8 mouse cellular contexts compared by ENCODE assay signal in the genomic region with DNA sequence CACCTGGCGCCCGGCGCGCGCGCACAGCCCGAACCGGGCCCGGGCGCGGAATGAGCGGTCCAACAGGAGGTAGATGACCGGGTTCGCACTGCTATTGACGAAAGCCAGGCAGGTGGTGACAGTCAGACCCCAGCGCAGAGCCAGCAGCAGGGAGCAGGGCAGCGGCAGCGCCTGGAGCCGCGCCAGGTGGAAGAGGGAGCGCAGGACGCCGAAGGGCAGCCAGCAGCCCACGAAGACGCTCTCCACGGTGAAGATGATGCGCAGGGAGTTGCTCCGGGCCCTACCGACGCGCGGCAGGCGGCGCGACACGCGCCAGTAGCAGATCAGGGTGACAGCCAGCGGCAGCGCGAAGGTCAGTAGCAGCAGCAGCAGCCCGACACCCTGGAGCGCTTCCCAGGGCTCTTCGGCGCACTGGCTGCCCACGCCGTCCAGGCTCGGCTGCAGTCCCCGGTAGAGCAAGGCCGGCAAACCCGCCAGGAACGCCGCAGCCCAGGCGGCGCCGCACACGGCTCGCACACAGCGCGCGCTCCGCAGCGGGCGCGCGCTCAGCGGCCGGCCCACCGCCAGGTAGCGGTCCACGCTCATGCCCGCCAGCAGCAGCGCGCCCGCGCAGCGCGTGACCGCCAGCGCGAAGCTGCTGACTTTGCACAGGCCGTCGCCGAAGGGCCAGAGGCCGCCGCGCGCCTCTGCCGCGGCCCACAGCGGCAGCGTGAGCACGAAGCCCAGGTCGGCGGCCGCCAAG. TPM values are rescaled to one million over a fixed set of nuclear protein-coding genes. Genes with fewer than 3 reads are reported as not detected.
DNase-seq lines count a peak whose midpoint lies in the region; ATAC-seq lines count a peak whose summit lies in the region.
"Had no signal": no experiment of that assay in that cellular context is flagged by ENCODE, and none has a peak within 500 bp of the region (broad histone marks: within the 10 kb centered on the region; RNA-seq: fewer than 3 reads in every experiment).

No protein-coding gene starts in this region.

- H3K27ac ChIP-seq in intestine, embryonic 14.5 days (ENCODE audit: low read depth), result no peak overlapping the region
- H3K27ac ChIP-seq in midbrain, embryonic 12.5 days (replicated peaks), result no peak overlapping the region

- peaks cover 61% of the 10 kb centered on the region for H3K27me3 ChIP-seq in intestine, embryonic 14.5 days (replicated peaks; ENCODE audit: control insufficient read depth, insufficient read depth, low read length)
- peaks cover 91% of the 10 kb centered on the region for H3K27me3 ChIP-seq in midbrain, embryonic 12.5 days
- H3K27me3 ChIP-seq in splenic B cell, adult 2 months (ENCODE audit: control insufficient read depth, insufficient read depth, low read length, poor library complexity, severe bottlenecking), result no peaks in the 10 kb centered on the region; the same call in 1 of the 2 replicates

- H3K4me2 ChIP-seq in intestine, embryonic 14.5 days (ENCODE audit: low read length), result peak overlapping the region; percentile 88
- H3K4me2 ChIP-seq in midbrain, embryonic 12.5 days (replicated peaks), result peak overlapping the region; percentile 91

- WGBS in intestine, embryonic 14.5 days, result under 1% methylated on average over 88 of the region's 95 CpGs
- under 1% methylated on average over 94 of the region's 95 CpGs for WGBS in midbrain, embryonic 12.5 days

- H3K9me3 ChIP-seq in intestine, embryonic 14.5 days (ENCODE audit: control insufficient read depth, low read length), result no peaks in the 10 kb centered on the region
- no peaks in the 10 kb centered on the region for H3K9me3 ChIP-seq in midbrain, embryonic 12.5 days

- peak overlapping the region; percentile 40 for H3K9ac ChIP-seq in intestine, embryonic 14.5 days (ENCODE audit: low read length)
- H3K9ac ChIP-seq in midbrain, embryonic 12.5 days (replicated peaks), result peak overlapping the region; percentile 59

- H3K36me3 ChIP-seq in intestine, embryonic 14.5 days (ENCODE audit: control insufficient read depth, insufficient read depth, low read length), result no peaks in the 10 kb centered on the region
- no peaks in the 10 kb centered on the region for H3K36me3 ChIP-seq in midbrain, embryonic 12.5 days
- H3K36me3 ChIP-seq in splenic B cell, adult 2 months (ENCODE audit: control insufficient read depth, insufficient read depth, low read length, poor library complexity, severe bottlenecking), result no peaks in the 10 kb centered on the region

- ATAC-seq in intestine, embryonic 14.5 days (replicated peaks; ENCODE audit: low FRiP score, low TSS enrichment, low read depth), result peak; percentile 72
- peak; percentile 80 for ATAC-seq in midbrain, embryonic 12.5 days (ENCODE audit: low FRiP score, low read depth)

- DNase-seq in adrenal gland, postnatal 14 days, result peak; percentile 72
- DNase-seq in embryo, embryonic 10.5 days (ENCODE audit: low spot score), result peak; percentile 60
- DNase-seq in gastrocnemius, postnatal 25 days, result peak; percentile 81
- peak; percentile 72 for DNase-seq in intestine, embryonic 14.5 days (ENCODE audit: low spot score)
- DNase-seq in left cerebral cortex, postnatal 25 days (ENCODE audit: low spot score in 2 of 2), result peak; percentile 74 to 78
- peak; percentile 23 for DNase-seq in splenic B cell, adult 2 months (ENCODE audit: low read depth, low spot score)

- H3K4me1 ChIP-seq in intestine, embryonic 14.5 days (replicated peaks; ENCODE audit: control insufficient read depth, insufficient read depth, low read length), result peaks cover 8% of the 10 kb centered on the region; the same call in 1 of the 2 replicates
- peaks cover 18% of the 10 kb centered on the region for H3K4me1 ChIP-seq in midbrain, embryonic 12.5 days

- intact Hi-C loops in left cerebral cortex, postnatal 25 days (cut with DNase I), result no loop called here

- H3K4me3 ChIP-seq in intestine, embryonic 14.5 days (ENCODE audit: low read depth, low read length), result peak overlapping the region; percentile 50
- peak overlapping the region; percentile 55 for H3K4me3 ChIP-seq in midbrain, embryonic 12.5 days

RNA-seq across cellular contexts. Expression of gene Gpr25, which starts 0.6 kb away (rescaled TPM):
- total RNA-seq in adrenal gland, postnatal 14 days (2021), result 0.34 TPM in 1 of 2 replicates, not detected in the other
- total RNA-seq in gastrocnemius, postnatal 25 days (2021), result not detected
- polyA plus RNA-seq in intestine, embryonic 14.5 days (2014; fragmentation: Nextera tagmentation; extraction: Ambion mirVana), result not detected in 2 replicates
- 1 to 10 TPM; 5.4 to 7.3 TPM for total RNA-seq in left cerebral cortex, postnatal 25 days (2021)
- not detected in 2 replicates for polyA plus RNA-seq in midbrain, embryonic 12.5 days (2016; fragmentation: Nextera tagmentation; extraction: Ambion mirVana)
- total RNA-seq: hematopoietic stem cell, adult 5-6 weeks had no signal

RNA-seq across cellular contexts. Expression of gene Inava, which starts 26.0 kb away (rescaled TPM):
- not detected in 2 replicates for total RNA-seq in adrenal gland, postnatal 14 days (2021)
- total RNA-seq in gastrocnemius, postnatal 25 days (2021), result not detected
- polyA plus RNA-seq in intestine, embryonic 14.5 days (2014; fragmentation: Nextera tagmentation; extraction: Ambion mirVana), result 30.9 and 32.5 TPM in 2 replicates
- 1 to 10 TPM; 2.9 to 3.1 TPM for total RNA-seq in left cerebral cortex, postnatal 25 days (2021)
- 10.9 and 13.9 TPM in 2 replicates for polyA plus RNA-seq in midbrain, embryonic 12.5 days (2016; fragmentation: Nextera tagmentation; extraction: Ambion mirVana)
- total RNA-seq: hematopoietic stem cell, adult 5-6 weeks had no signal

RNA-seq across cellular contexts. Expression of gene Mroh3, which starts 47.4 kb away (rescaled TPM):
- not detected in 2 replicates for total RNA-seq in adrenal gland, postnatal 14 days (2021)
- not detected for total RNA-seq in gastrocnemius, postnatal 25 days (2021)
- 0.91 and 1.1 TPM in 2 replicates for polyA plus RNA-seq in intestine, embryonic 14.5 days (2014; fragmentation: Nextera tagmentation; extraction: Ambion mirVana)
- 1 to 10 TPM; 2.0 to 2.1 TPM for total RNA-seq in left cerebral cortex, postnatal 25 days (2021)
- polyA plus RNA-seq in midbrain, embryonic 12.5 days (2016; fragmentation: Nextera tagmentation; extraction: Ambion mirVana), result 0.38 and 0.43 TPM in 2 replicates
- total RNA-seq: hematopoietic stem cell, adult 5-6 weeks had no signal

Comparison
In these comparisons a context has a peak if more than half of its experiments do, and no peak if none do; other contexts are left out.
1. DNase-seq: peak in every context shown above with its lines; median percentile 81 in gastrocnemius, postnatal 25 days; 76 in left cerebral cortex, postnatal 25 days; 72 in adrenal gland, postnatal 14 days; 72 in intestine, embryonic 14.5 days; 60 in embryo, embryonic 10.5 days; 23 in splenic B cell, adult 2 months.